Mouse (Mus musculus): ENCODE results near the gene Glipr2.

DNA sequence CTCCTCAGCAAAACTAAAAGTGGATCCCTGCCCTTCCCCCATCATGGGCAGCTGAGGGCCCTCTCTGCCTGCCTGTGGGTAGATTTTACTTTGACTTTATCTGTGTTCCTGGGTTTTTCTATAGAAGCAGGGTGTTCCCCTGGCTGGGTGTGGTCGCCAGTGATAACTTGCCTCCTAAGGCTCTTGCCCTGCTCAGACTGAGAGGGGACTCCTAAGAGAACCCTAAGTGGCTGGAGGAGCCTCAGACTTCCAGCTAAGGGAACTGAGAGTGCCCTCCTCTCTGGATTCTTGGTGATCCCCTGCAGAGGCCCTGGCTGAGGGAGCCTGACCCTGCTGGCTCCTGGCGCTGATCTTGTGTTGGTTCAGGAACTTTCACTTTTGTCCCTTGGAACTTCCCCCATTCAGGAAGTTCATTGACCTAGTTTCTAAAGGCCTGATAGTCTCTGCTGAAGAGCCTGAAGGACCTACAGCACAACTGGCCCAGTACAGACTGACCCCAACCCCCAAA, 7.2 kb downstream of the Glipr2 start:
- TF ChIP-seq CTCF (IDR thresholded peaks at IDR 0.05) (no peak), EP300 (IDR thresholded peaks at IDR 0.05) (no peak)
